Mouse (Mus musculus) megakaryocyte, embryonic 14.5 days (primary cell): ENCODE measurements around the gene Esr2. TPM values are rescaled to one million over a fixed set of nuclear protein-coding genes. Genes with fewer than 3 reads are reported as not detected.
A peak's percentile ranks its signal among the peaks of the same experiment; 100 is the strongest.
"Not testable (repeated sequence)": the region's sequence is repeated elsewhere in the genome, so short reads cannot be mapped to it uniquely, and the experiment has no call there.

ENCODE experiments used
- H3K27me3 ChIP-seq: replicated peaks from 2 replicates; pipeline ENCODE3; 2012; ENCODE audit warnings: inconsistent platforms
- H3K36me3 ChIP-seq: replicated peaks from 2 replicates; pipeline ENCODE3; 2012; ENCODE audit warnings: low read length, inconsistent platforms, mixed read lengths
- H3K4me1 ChIP-seq: 2 replicates; pipeline ENCODE4 v1.6.1; 2012; ENCODE audit warnings: inconsistent platforms
- H3K4me3 ChIP-seq: replicated peaks from 2 replicates; pipeline ENCODE3; 2012; ENCODE audit warnings: moderate library complexity, mild to moderate bottlenecking, inconsistent platforms
- H3K9me3 ChIP-seq: 2 replicates; pipeline ENCODE4 v1.6.1; 2012; ENCODE audit warnings: inconsistent platforms
- FLI1 ChIP-seq: IDR thresholded peaks from 2 replicates; pipeline ENCODE4 v1.6.1; 2012; ENCODE audit warnings: low read length, inconsistent platforms, mixed read lengths
- GATA1 ChIP-seq: IDR thresholded peaks from 3 replicates; pipeline ENCODE4 v1.6.1; 2012; ENCODE audit warnings: mixed read lengths, low read length, inconsistent platforms, borderline replicate concordance
- polyA plus RNA-seq: library from polyadenylated mRNA; stranded (reverse); fragments of >175 nt; gene quantifications from 2 replicates; pipeline ENCODE4 v1.2.3, GENCODE M21; 2012; ENCODE audit warnings: low replicate concordance; ENCODE audit not compliant: insufficient read depth

Gene Esr2
- polyA plus RNA-seq, 1 experiment: not detected

GRCm38 (mm10) chr12:76177864-76178518 lies 932 bp upstream of the Esr2 start:
- H3K27me3 ChIP-seq: peaks cover 44% of the 10 kb centered on the region
- no peaks in the 10 kb centered on the region for H3K9me3 ChIP-seq
- H3K36me3 ChIP-seq: no peaks in the 10 kb centered on the region
- H3K4me1 ChIP-seq: peaks cover 17% of the 10 kb centered on the region
- TF ChIP-seq GATA1: no peak
- no peak for TF ChIP-seq FLI1
- H3K4me3 ChIP-seq: peak overlapping the region; percentile 90

- TF ChIP-seq GATA1 (no peak), FLI1 (no peak)
- Histone ChIP-seq H3K36me3 (no peaks in the 10 kb centered on the region), H3K27me3 (peaks cover 4% of the 10 kb centered on the region), H3K4me1 (no peaks in the 10 kb centered on the region), H3K4me3 (no peak overlapping the region), H3K9me3 (no peaks in the 10 kb centered on the region)
Observed at GRCm38 (mm10) chr12:76165641-76166040, 11.4 kb downstream of the Esr2 start.

GRCm38 (mm10) chr12:76152389-76152788 lies 24.7 kb downstream of the Esr2 start:
- not testable (repeated sequence) for H3K36me3 ChIP-seq, H3K4me1 ChIP-seq, H3K9me3 ChIP-seq
- peak overlapping the region; percentile 56 for H3K4me3 ChIP-seq
- H3K27me3 ChIP-seq: peaks cover 18% of the 10 kb centered on the region

- TF ChIP-seq FLI1 (no peak), GATA1 (no peak)
- peaks cover 7% of the 10 kb centered on the region for H3K4me1 ChIP-seq
- H3K4me3 ChIP-seq: no peak overlapping the region
- peaks cover 8% of the 10 kb centered on the region for H3K27me3 ChIP-seq
- H3K36me3 ChIP-seq: no peaks in the 10 kb centered on the region
- no peaks in the 10 kb centered on the region for H3K9me3 ChIP-seq
Observed at GRCm38 (mm10) chr12:76136701-76137100, 40.4 kb downstream of the Esr2 start.

GRCm38 (mm10) chr12:76133081-76133480 lies 44.0 kb downstream of the Esr2 start:
- not testable (repeated sequence) for H3K36me3 ChIP-seq, H3K4me1 ChIP-seq, H3K4me3 ChIP-seq, H3K27me3 ChIP-seq, H3K9me3 ChIP-seq

- TF ChIP-seq GATA1 (no peak), FLI1 (no peak)
- H3K27me3 ChIP-seq: peaks cover 8% of the 10 kb centered on the region
- H3K4me1 ChIP-seq: peaks cover 7% of the 10 kb centered on the region
- H3K36me3 ChIP-seq: no peaks in the 10 kb centered on the region
- H3K9me3 ChIP-seq: no peaks in the 10 kb centered on the region
- no peak overlapping the region for H3K4me3 ChIP-seq
Observed at GRCm38 (mm10) chr12:76132591-76132990, 44.5 kb downstream of the Esr2 start.

GRCm38 (mm10) chr12:76130891-76131290 lies 46.2 kb downstream of the Esr2 start:
- no peak overlapping the region for H3K4me3 ChIP-seq
- no peaks in the 10 kb centered on the region for H3K36me3 ChIP-seq
- H3K4me1 ChIP-seq: peaks cover 7% of the 10 kb centered on the region
- peaks cover 6% of the 10 kb centered on the region for H3K27me3 ChIP-seq
- TF ChIP-seq FLI1 (no peak), GATA1 (no peak)
- H3K9me3 ChIP-seq: no peaks in the 10 kb centered on the region

- H3K36me3 ChIP-seq: no peaks in the 10 kb centered on the region
Observed at GRCm38 (mm10) chr12:76130281-76130680, 46.8 kb downstream of the Esr2 start.

GRCm38 (mm10) chr12:76128831-76129230 lies 48.2 kb downstream of the Esr2 start:
- TF ChIP-seq GATA1 (no peak), FLI1 (no peak)
- H3K4me1 ChIP-seq: peaks cover 7% of the 10 kb centered on the region
- H3K36me3 ChIP-seq: no peaks in the 10 kb centered on the region
- H3K27me3 ChIP-seq: peaks cover 2% of the 10 kb centered on the region
- H3K9me3 ChIP-seq: no peaks in the 10 kb centered on the region
- no peak overlapping the region for H3K4me3 ChIP-seq

More at GRCm38 (mm10) chr12:76130281-76130680, 46.8 kb downstream of the Esr2 start:
- H3K27me3 ChIP-seq: peaks cover 2% of the 10 kb centered on the region
- no peak overlapping the region for H3K4me3 ChIP-seq
- peaks cover 7% of the 10 kb centered on the region for H3K4me1 ChIP-seq
- no peaks in the 10 kb centered on the region for H3K9me3 ChIP-seq
- no peak for TF ChIP-seq GATA1

- Histone ChIP-seq H3K36me3 (no peaks in the 10 kb centered on the region), H3K9me3 (no peaks in the 10 kb centered on the region), H3K27me3 (peaks cover 2% of the 10 kb centered on the region), H3K4me3 (no peak overlapping the region), H3K4me1 (peaks cover 7% of the 10 kb centered on the region)
- TF ChIP-seq FLI1 (no peak), GATA1 (no peak)
Observed at GRCm38 (mm10) chr12:76128306-76128705, 48.8 kb downstream of the Esr2 start.

GRCm38 (mm10) chr12:76123223-76123622 lies 53.8 kb downstream of the Esr2 start:
- H3K36me3 ChIP-seq: no peaks in the 10 kb centered on the region
- H3K27me3 ChIP-seq: peaks cover 8% of the 10 kb centered on the region
- TF ChIP-seq GATA1 (no peak), FLI1 (no peak)
- peaks cover 6% of the 10 kb centered on the region; the same call in 1 of the 2 replicates for H3K9me3 ChIP-seq
- H3K4me3 ChIP-seq: no peak overlapping the region
- H3K4me1 ChIP-seq: no peaks in the 10 kb centered on the region
